In genomic region chr7:84120142-84120760, GRCm38 (mm10) we compare ENCODE assay signal across 15 mouse cellular contexts. TPM values are rescaled to one million over a fixed set of nuclear protein-coding genes. Genes with fewer than 3 reads are reported as not detected.
DNase-seq lines count a peak whose midpoint lies in the region; ATAC-seq and TF ChIP-seq lines count a peak whose summit lies in the region.
"Had no signal": no experiment of that assay in that cellular context is flagged by ENCODE, and none has a peak within 500 bp of the region (broad histone marks: within the 10 kb centered on the region; RNA-seq: fewer than 3 reads in every experiment).

No protein-coding gene starts in this region.

- TF ChIP-seq POLR2A in small intestine, adult 2 months (IDR thresholded peaks at IDR 0.05; ENCODE audit: low read depth, low read length) = no peak

- DNase-seq in gastrocnemius, adult 2 months = no peak
- DNase-seq in gastrocnemius, adult 18-20 months (ENCODE audit: low spot score) = no peak
- DNase-seq in kidney, postnatal 25 days = no peak
- no peak for DNase-seq in ovary, adult 18-20 months (ENCODE audit: low spot score)
- DNase-seq: adrenal gland, postnatal 14 days; gastrocnemius, postnatal 14 days had no signal

- H3K4me3 ChIP-seq in gastrocnemius, adult 2 months = no peak overlapping the region
- no peak overlapping the region for H3K4me3 ChIP-seq in kidney, embryonic 15.5 days (replicated peaks)
- H3K4me3 ChIP-seq in small intestine, adult 2 months (ENCODE audit: low read depth, low read length) = no peak overlapping the region
- H3K4me3 ChIP-seq in midbrain, embryonic 13.5 days (replicated peaks) = no peak overlapping the region
- H3K4me3 ChIP-seq: embryonic facial prominence, embryonic 15.5 days; neural tube, embryonic 13.5 days had no signal

- no peak overlapping the region for H3K9ac ChIP-seq in kidney, embryonic 15.5 days
- H3K9ac ChIP-seq in midbrain, embryonic 13.5 days (replicated peaks) = no peak overlapping the region
- H3K9ac ChIP-seq: embryonic facial prominence, embryonic 15.5 days; hindbrain, embryonic 14.5 days; neural tube, embryonic 13.5 days had no signal

- no peaks in the 10 kb centered on the region for H3K9me3 ChIP-seq in kidney, embryonic 15.5 days (replicated peaks)
- H3K9me3 ChIP-seq in midbrain, embryonic 13.5 days = no peaks in the 10 kb centered on the region
- H3K9me3 ChIP-seq: embryonic facial prominence, embryonic 15.5 days; neural tube, embryonic 13.5 days had no signal

- ATAC-seq in kidney, embryonic 15.5 days (replicated peaks; ENCODE audit: low FRiP score) = no peak
- ATAC-seq in CD4-positive, CD25-positive, alpha-beta regulatory T cell, adult 4 months = peak; percentile 24
- ATAC-seq in midbrain, embryonic 13.5 days = no peak
- ATAC-seq: forebrain, embryonic 14.5 days; midbrain, embryonic 16.5 days had no signal

- intact Hi-C loops in gastrocnemius, adult 2 months (cut with DNase I) = no loop called here

- peak overlapping the region; percentile 57 for H3K27ac ChIP-seq in gastrocnemius, adult 2 months
- H3K27ac ChIP-seq in kidney, embryonic 15.5 days = peak overlapping the region; percentile 66; the same call in 1 of the 2 replicates
- peak overlapping the region; percentile 97 for H3K27ac ChIP-seq in small intestine, adult 2 months (ENCODE audit: insufficient read depth, low read depth, low read length)
- no peak overlapping the region for H3K27ac ChIP-seq in midbrain, embryonic 13.5 days
- H3K27ac ChIP-seq: embryonic facial prominence, embryonic 15.5 days had no signal

- 42% methylated on average over 5 of the region's 5 CpGs for WGBS in kidney, embryonic 15.5 days
- 24% methylated on average over 5 of the region's 5 CpGs for WGBS in small intestine, adult 2 months
- WGBS in midbrain, embryonic 13.5 days = 78% methylated on average over 5 of the region's 5 CpGs

- no peaks in the 10 kb centered on the region for H3K27me3 ChIP-seq in kidney, embryonic 15.5 days
- no peaks in the 10 kb centered on the region for H3K27me3 ChIP-seq in small intestine, adult 2 months (ENCODE audit: control insufficient read depth, insufficient read depth, low read length)
- H3K27me3 ChIP-seq in midbrain, embryonic 13.5 days = no peaks in the 10 kb centered on the region
- H3K27me3 ChIP-seq: embryonic facial prominence, embryonic 15.5 days; neural tube, embryonic 13.5 days had no signal

- TF ChIP-seq CTCF in gastrocnemius, adult 2 months (IDR thresholded peaks at IDR 0.05) = no peak
- TF ChIP-seq CTCF in small intestine, adult 2 months (IDR thresholded peaks at IDR 0.05; ENCODE audit: extremely low read depth, insufficient read length, insufficient replicate concordance, low read depth, low read length) = no peak

- H3K4me1 ChIP-seq in kidney, embryonic 15.5 days = peaks cover 61% of the 10 kb centered on the region
- peaks cover 58% of the 10 kb centered on the region for H3K4me1 ChIP-seq in small intestine, adult 2 months (ENCODE audit: control insufficient read depth, insufficient read depth, insufficient read length, low read length)
- peaks cover 33% of the 10 kb centered on the region for H3K4me1 ChIP-seq in midbrain, embryonic 13.5 days (replicated peaks)

- H3K4me2 ChIP-seq in kidney, embryonic 15.5 days = no peak overlapping the region
- H3K4me2 ChIP-seq in midbrain, embryonic 13.5 days (replicated peaks) = no peak overlapping the region
- H3K4me2 ChIP-seq: embryonic facial prominence, embryonic 15.5 days; hindbrain, embryonic 14.5 days; neural tube, embryonic 13.5 days had no signal

- no peaks in the 10 kb centered on the region for H3K36me3 ChIP-seq in kidney, embryonic 15.5 days
- 0 out of 2 replicates have a peak, but pooled peaks cover 4% of the 10 kb centered on the region for H3K36me3 ChIP-seq in small intestine, adult 2 months (ENCODE audit: control insufficient read depth, insufficient read depth, low read length)
- H3K36me3 ChIP-seq in midbrain, embryonic 13.5 days = no peaks in the 10 kb centered on the region
- H3K36me3 ChIP-seq: embryonic facial prominence, embryonic 15.5 days; neural tube, embryonic 13.5 days had no signal

RNA-seq across cellular contexts. Expression of gene Abhd17c, which starts 31.4 kb away (rescaled TPM):
- 1 to 10 TPM; 6.4 to 9.3 TPM for total RNA-seq in gastrocnemius, adult 2 months (2021)
- 1 to 10 TPM; 7.8 to 8.5 TPM for total RNA-seq in gastrocnemius, adult 18-20 months (2021)
- 45.7 and 47.5 TPM in 2 replicates for polyA plus RNA-seq in kidney, embryonic 15.5 days (2015; fragmentation: Nextera tagmentation; extraction: Ambion mirVana)
- polyA plus RNA-seq in CD4-positive, CD25-positive, alpha-beta regulatory T cell, adult 4 months (2017; shearing (Covaris generic)) = 10 to 100 TPM in 1 of 2 experiments, 1 to 10 TPM in 1; 6.1 to 11.7 TPM
- 114 and 292 TPM in 2 replicates for polyA plus RNA-seq in small intestine, adult 2 months (2012; rRNA removed)
- 15.5 and 22.9 TPM in 2 replicates for polyA plus RNA-seq in midbrain, embryonic 13.5 days (2015; fragmentation: Nextera tagmentation; extraction: Ambion mirVana)

RNA-seq across cellular contexts. Expression of gene Cemip, which starts 33.9 kb away (rescaled TPM):
- not detected for total RNA-seq in gastrocnemius, adult 2 months (2021)
- not detected for total RNA-seq in gastrocnemius, adult 18-20 months (2021)
- polyA plus RNA-seq in kidney, embryonic 15.5 days (2015; fragmentation: Nextera tagmentation; extraction: Ambion mirVana) = 0.29 and 0.31 TPM in 2 replicates
- under 1 TPM in 1 of 2 experiments, not detected in 1; 0.19 TPM for polyA plus RNA-seq in CD4-positive, CD25-positive, alpha-beta regulatory T cell, adult 4 months (2017; shearing (Covaris generic))
- 0.19 and 0.27 TPM in 2 replicates for polyA plus RNA-seq in small intestine, adult 2 months (2012; rRNA removed)
- 0.16 and 0.28 TPM in 2 replicates for polyA plus RNA-seq in midbrain, embryonic 13.5 days (2015; fragmentation: Nextera tagmentation; extraction: Ambion mirVana)
